Mouse (Mus musculus): ENCODE results near the gene Mllt1. TPM values are rescaled to one million over a fixed set of nuclear protein-coding genes. Genes with fewer than 3 reads are reported as not detected.

Gene Mllt1
- polyA plus RNA-seq, 1 experiment from 2014 or later = 104 TPM

DNA sequence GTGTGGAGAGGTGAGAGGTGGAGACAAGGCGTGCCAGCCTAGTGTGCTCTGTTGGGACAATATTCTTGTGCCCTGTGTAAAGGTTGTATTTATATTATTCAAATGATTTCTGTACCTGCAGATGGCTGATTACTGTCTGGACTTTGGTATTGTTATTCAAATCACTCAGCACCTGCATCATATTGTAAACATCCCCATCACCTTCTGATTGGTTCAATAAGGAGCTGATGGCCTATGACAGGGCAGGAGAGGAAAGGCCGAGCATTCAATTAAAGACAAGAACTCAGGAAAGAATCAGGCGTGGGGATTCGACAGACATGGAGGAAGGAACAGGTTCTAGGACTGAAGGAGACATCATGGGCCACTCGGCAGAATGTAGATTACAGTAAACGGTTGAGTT, 28.4 kb upstream of the Mllt1 start:
- Histone ChIP-seq H3K27ac (replicated peaks) (no peak overlapping the region), H3K27me3 (no peaks in the 10 kb centered on the region), H3K4me2 (replicated peaks) (no peak overlapping the region), H3K9me3 (no peaks in the 10 kb centered on the region), H3K4me3 (no peak overlapping the region), H3K36me3 (no peaks in the 10 kb centered on the region), H3K9ac (replicated peaks) (no peak overlapping the region), H3K4me1 (no peaks in the 10 kb centered on the region)
- 82% methylated on average over 6 of the region's 6 CpGs for WGBS
- no peak for ATAC-seq (ENCODE audit: low FRiP score, low read depth)

DNA sequence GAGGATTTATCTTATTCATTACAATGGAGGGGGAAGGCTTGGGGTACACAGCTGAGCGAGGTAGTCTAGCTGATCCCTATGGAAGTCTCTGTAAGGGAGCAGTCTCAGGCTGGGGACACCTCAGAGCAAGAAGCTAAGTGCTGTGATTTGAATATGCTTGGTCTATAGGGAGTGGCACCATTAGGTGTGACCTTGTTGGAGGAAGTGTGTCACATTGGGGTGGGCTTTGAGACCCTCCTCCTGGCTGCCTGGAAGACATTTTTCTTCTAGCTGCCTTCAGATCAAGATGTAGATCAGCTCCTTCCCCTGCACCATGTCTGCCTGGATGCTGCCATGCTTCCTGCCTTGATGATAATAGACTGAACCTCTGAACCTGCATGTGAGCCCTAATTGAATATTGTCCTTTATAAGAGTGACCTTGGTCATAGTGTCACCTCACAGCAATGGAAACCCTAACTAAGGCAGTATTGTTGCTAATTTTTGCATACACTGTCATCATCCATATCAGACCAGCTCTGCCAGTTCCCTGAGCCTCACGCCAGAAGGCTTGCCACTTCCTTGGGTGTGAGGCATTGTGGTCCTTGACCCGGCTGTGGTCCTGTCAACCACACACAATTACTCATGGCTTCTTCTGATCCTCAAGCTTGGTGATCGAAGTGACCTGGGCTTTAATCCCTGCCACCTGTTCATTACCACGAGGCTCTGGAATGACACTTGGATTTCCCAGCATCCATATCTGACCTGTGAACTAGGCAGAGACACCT, 27.6 kb upstream of the Mllt1 start:
- Histone ChIP-seq H3K4me2 (replicated peaks) (no peak overlapping the region), H3K27me3 (no peaks in the 10 kb centered on the region), H3K36me3 (no peaks in the 10 kb centered on the region), H3K9ac (replicated peaks) (no peak overlapping the region), H3K4me1 (no peaks in the 10 kb centered on the region), H3K9me3 (no peaks in the 10 kb centered on the region), H3K4me3 (no peak overlapping the region), H3K27ac (replicated peaks) (no peak overlapping the region)
- ATAC-seq (ENCODE audit: low FRiP score, low read depth) = no peak
- WGBS = 77% methylated on average over 5 of the region's 5 CpGs

- H3K27me3 ChIP-seq = no peaks in the 10 kb centered on the region
- no peak overlapping the region for H3K4me3 ChIP-seq
- 97% methylated on average over 4 of the region's 4 CpGs for WGBS
- no peak for ATAC-seq (ENCODE audit: low FRiP score, low read depth)
- no peak overlapping the region for H3K4me2 ChIP-seq (replicated peaks)
- no peak overlapping the region for H3K27ac ChIP-seq (replicated peaks)
- no peak overlapping the region for H3K9ac ChIP-seq (replicated peaks)
- no peaks in the 10 kb centered on the region for H3K36me3 ChIP-seq
- H3K9me3 ChIP-seq = no peaks in the 10 kb centered on the region
- no peaks in the 10 kb centered on the region for H3K4me1 ChIP-seq
Observed at GRCm38 (mm10) chr17:56961880-56962279, 26.7 kb upstream of the Mllt1 start.

DNA sequence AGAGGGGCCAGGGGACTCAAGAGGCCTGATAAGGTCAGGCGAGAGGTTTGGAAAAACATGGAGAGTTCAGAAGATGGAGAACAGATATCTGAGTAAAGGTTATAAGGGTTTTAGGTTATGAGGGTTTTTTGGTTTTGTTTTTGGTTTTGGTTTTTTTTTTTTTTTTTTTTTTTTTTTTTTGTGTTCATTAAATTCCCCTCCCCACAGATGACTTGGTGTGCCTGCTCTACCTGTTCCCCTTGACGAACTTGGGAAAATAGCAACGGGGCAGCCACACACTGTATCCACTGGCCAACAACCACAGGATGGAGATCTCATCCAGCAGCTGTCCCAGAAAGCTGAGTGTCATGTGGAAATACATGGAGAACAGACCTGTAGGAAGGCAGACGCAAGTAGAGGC, 23.5 kb upstream of the Mllt1 start:
- 79% methylated on average over 4 of the region's 4 CpGs for WGBS
- Histone ChIP-seq H3K27me3 (no peaks in the 10 kb centered on the region), H3K27ac (replicated peaks) (no peak overlapping the region), H3K4me2 (replicated peaks) (no peak overlapping the region), H3K36me3 (no peaks in the 10 kb centered on the region), H3K9me3 (no peaks in the 10 kb centered on the region), H3K9ac (replicated peaks) (no peak overlapping the region), H3K4me3 (no peak overlapping the region), H3K4me1 (no peaks in the 10 kb centered on the region)
- no peak for ATAC-seq (ENCODE audit: low FRiP score, low read depth)

GRCm38 (mm10) chr17:56957763-56958429, 22.7 kb upstream of the Mllt1 start:
- H3K27ac ChIP-seq (replicated peaks) = no peak overlapping the region
- no peak overlapping the region for H3K4me3 ChIP-seq
- H3K9me3 ChIP-seq = no peaks in the 10 kb centered on the region
- H3K9ac ChIP-seq (replicated peaks) = no peak overlapping the region
- ATAC-seq (ENCODE audit: low FRiP score, low read depth) = no peak
- WGBS = 36% methylated on average over 11 of the region's 11 CpGs
- H3K4me2 ChIP-seq (replicated peaks) = no peak overlapping the region
- no peaks in the 10 kb centered on the region for H3K27me3 ChIP-seq
- no peaks in the 10 kb centered on the region for H3K36me3 ChIP-seq
- no peaks in the 10 kb centered on the region for H3K4me1 ChIP-seq

GRCm38 (mm10) chr17:56954871-56955270, 19.7 kb upstream of the Mllt1 start:
- no peak overlapping the region for H3K4me2 ChIP-seq (replicated peaks)
- no peaks in the 10 kb centered on the region for H3K36me3 ChIP-seq
- peaks cover 3% of the 10 kb centered on the region; the same call in 1 of the 2 replicates for H3K27me3 ChIP-seq
- whole genome bisulfite sequencing = 86% methylated on average over 7 of the region's 7 CpGs
- no peak overlapping the region for H3K4me3 ChIP-seq
- no peak overlapping the region for H3K27ac ChIP-seq (replicated peaks)
- H3K4me1 ChIP-seq = no peaks in the 10 kb centered on the region
- ATAC-seq (ENCODE audit: low FRiP score, low read depth) = no peak
- no peak overlapping the region for H3K9ac ChIP-seq (replicated peaks)
- no peaks in the 10 kb centered on the region for H3K9me3 ChIP-seq

GRCm38 (mm10) chr17:56952639-56953038, 17.4 kb upstream of the Mllt1 start:
- WGBS = 83% methylated on average over 1 of the region's 1 CpGs
- no peak for ATAC-seq (ENCODE audit: low FRiP score, low read depth)
- H3K4me3 ChIP-seq = no peak overlapping the region

GRCm38 (mm10) chr17:56950915-56951314, 15.7 kb upstream of the Mllt1 start:
- H3K9me3 ChIP-seq = no peaks in the 10 kb centered on the region; the same call in 1 of the 2 replicates
- H3K4me2 ChIP-seq (replicated peaks) = no peak overlapping the region
- H3K9ac ChIP-seq (replicated peaks) = no peak overlapping the region
- peaks cover 3% of the 10 kb centered on the region; the same call in 1 of the 2 replicates for H3K27me3 ChIP-seq
- H3K27ac ChIP-seq (replicated peaks) = no peak overlapping the region
- no peak overlapping the region for H3K4me3 ChIP-seq
- no peaks in the 10 kb centered on the region for H3K36me3 ChIP-seq
- H3K4me1 ChIP-seq = no peaks in the 10 kb centered on the region
- WGBS = 22% methylated on average over 3 of the region's 3 CpGs
- no peak for ATAC-seq (ENCODE audit: low FRiP score, low read depth)

More at GRCm38 (mm10) chr17:56952639-56953038, 17.4 kb upstream of the Mllt1 start:
- no peak overlapping the region for H3K4me2 ChIP-seq (replicated peaks)
- no peak overlapping the region for H3K9ac ChIP-seq (replicated peaks)
- H3K4me1 ChIP-seq = no peaks in the 10 kb centered on the region
- no peaks in the 10 kb centered on the region for H3K9me3 ChIP-seq
- H3K27ac ChIP-seq (replicated peaks) = no peak overlapping the region
- peaks cover 3% of the 10 kb centered on the region; the same call in 1 of the 2 replicates for H3K27me3 ChIP-seq
- no peaks in the 10 kb centered on the region for H3K36me3 ChIP-seq

DNA sequence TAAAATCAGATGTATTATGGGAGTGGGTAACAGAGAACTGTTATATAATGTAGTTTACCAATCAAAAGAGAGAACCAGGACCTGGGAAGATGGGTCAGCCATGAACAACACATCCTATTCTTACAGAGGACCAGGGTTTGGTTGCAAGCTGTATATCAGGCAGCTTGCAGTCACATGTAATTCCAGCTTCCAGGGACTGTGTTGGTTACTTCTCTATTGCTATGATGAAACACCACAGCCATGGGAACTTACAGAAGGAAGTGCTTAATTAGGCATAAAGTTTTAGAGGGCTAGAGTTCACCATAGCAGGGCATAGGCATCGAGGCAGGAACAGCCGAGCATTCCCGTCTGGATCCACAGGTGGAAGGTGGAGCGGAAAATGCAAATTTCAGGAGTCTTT, 3.5 kb upstream of the Mllt1 start:
- no peak for ATAC-seq (ENCODE audit: low FRiP score, low read depth)

GRCm38 (mm10) chr17:56936731-56937130, 1.5 kb upstream of the Mllt1 start:
- ATAC-seq (ENCODE audit: low FRiP score, low read depth) = no peak
- no peak overlapping the region for H3K9ac ChIP-seq (replicated peaks)
- WGBS = 97% methylated on average over 7 of the region's 7 CpGs
- peaks cover 10% of the 10 kb centered on the region for H3K27me3 ChIP-seq
- H3K4me3 ChIP-seq = no peak overlapping the region
- H3K4me1 ChIP-seq = peaks cover 35% of the 10 kb centered on the region
- H3K9me3 ChIP-seq = no peaks in the 10 kb centered on the region
- H3K4me2 ChIP-seq (replicated peaks) = no peak overlapping the region
- H3K36me3 ChIP-seq = no peaks in the 10 kb centered on the region
- no peak overlapping the region for H3K27ac ChIP-seq (replicated peaks)

More for the DNA sequence above, 3.5 kb upstream of the Mllt1 start:
- no peak overlapping the region for H3K9ac ChIP-seq (replicated peaks)
- H3K4me2 ChIP-seq (replicated peaks) = no peak overlapping the region
- H3K4me3 ChIP-seq = no peak overlapping the region
- peaks cover 10% of the 10 kb centered on the region for H3K27me3 ChIP-seq
- WGBS = 91% methylated on average over 4 of the region's 4 CpGs
- peaks cover 15% of the 10 kb centered on the region for H3K4me1 ChIP-seq
- no peaks in the 10 kb centered on the region for H3K9me3 ChIP-seq
- H3K36me3 ChIP-seq = no peaks in the 10 kb centered on the region
- no peak overlapping the region for H3K27ac ChIP-seq (replicated peaks)

DNA sequence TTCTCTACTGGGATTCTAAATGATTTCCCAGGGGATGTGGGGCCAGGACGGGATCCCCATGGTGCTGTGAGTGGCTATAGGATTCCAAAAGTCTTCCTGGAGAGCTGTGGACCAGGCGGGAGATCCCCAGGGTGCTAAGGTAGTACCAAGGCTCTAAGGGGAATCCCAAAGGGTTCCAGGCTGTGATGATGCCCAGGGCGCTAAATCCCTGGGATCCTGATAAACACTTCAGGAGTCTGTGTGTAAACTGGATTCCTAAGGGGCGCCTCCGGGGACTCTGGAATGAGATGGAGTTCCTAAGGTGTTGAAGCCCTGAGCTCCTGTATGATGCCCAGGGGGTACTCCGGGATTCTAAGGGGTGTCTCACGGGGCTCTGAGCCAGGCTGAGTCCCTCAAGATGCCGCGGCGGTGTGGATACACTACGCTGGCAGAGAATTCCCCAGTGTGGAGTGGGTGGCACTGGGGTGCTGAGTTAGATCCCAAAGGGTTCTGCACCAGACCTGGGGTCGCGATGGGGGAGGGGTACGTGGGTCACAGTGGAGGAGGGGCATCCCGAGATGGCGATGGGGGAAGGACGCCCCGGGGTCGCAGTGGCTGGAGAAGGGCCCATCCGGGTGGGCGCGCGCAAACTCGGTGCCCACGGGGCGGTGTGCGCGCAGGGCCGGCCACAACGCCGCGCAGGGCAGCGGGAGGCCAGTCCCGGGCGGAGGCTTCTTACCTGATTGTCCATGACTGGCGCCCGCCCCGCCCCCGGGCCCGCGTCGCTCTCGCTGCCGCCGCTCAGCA, 477 bp downstream of the Mllt1 start:
- under 1% methylated on average over 38 of the region's 45 CpGs for WGBS

DNA sequence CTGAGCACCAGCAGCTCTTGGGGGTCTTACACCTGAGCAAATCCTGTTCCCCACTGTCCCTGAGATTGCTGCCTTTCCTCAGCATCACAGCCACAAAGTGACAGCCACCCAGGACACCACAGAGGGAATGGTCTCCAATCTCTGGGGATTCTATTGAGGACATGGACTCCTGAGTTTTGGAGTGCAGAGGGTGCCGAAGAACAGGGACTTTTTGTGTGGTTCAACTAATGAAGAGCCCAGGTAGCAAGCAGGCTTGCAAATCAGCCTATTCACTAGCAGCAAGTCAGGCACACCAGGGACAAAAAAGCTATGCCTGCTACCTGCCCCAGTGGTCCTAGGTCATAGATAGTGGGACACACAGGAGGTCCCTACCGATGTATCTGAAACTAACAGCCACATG, 1.8 kb downstream of the Mllt1 start:
- Histone ChIP-seq H3K9ac (replicated peaks) (peak overlapping the region; percentile 28; the same call in 1 of the 2 replicates), H3K36me3 (no peaks in the 10 kb centered on the region), H3K9me3 (no peaks in the 10 kb centered on the region), H3K4me2 (replicated peaks) (peak overlapping the region; percentile 92), H3K27ac (replicated peaks) (no peak overlapping the region), H3K4me1 (peaks cover 40% of the 10 kb centered on the region), H3K4me3 (peak overlapping the region; percentile 97), H3K27me3 (peaks cover 10% of the 10 kb centered on the region)
- 90% methylated on average over 2 of the region's 2 CpGs for WGBS
- ATAC-seq (ENCODE audit: low FRiP score, low read depth) = no peak

More for the DNA sequence above, 477 bp downstream of the Mllt1 start:
- peak; percentile 70 for ATAC-seq (ENCODE audit: low FRiP score, low read depth)
- Histone ChIP-seq H3K27ac (replicated peaks) (peak overlapping the region; percentile 86), H3K9ac (replicated peaks) (peak overlapping the region; percentile 98), H3K4me1 (peaks cover 37% of the 10 kb centered on the region), H3K27me3 (peaks cover 10% of the 10 kb centered on the region), H3K4me2 (replicated peaks) (peak overlapping the region; percentile 92), H3K36me3 (no peaks in the 10 kb centered on the region), H3K4me3 (peak overlapping the region; percentile 97), H3K9me3 (no peaks in the 10 kb centered on the region)
